Mouse (Mus musculus) midbrain, embryonic 12.5 days (tissue): ENCODE measurements around the gene Ulk4. TPM values are rescaled to one million over a fixed set of nuclear protein-coding genes. Genes with fewer than 3 reads are reported as not detected.
"Not testable (repeated sequence)": the region's sequence is repeated elsewhere in the genome, so short reads cannot be mapped to it uniquely, and the experiment has no call there.

Source experiments
- ATAC-seq: fragments of 200-750 bp; cut with Nextera tagmentation; 2 replicates; pipeline ENCODE4 v1.8.0; 2017; ENCODE audit warnings: low read depth, moderate TSS enrichment, moderate library complexity; ENCODE audit not compliant: low FRiP score
- H3K27ac ChIP-seq: fragments of 300-500 bp; sonication (generic); replicated peaks from 2 replicates; pipeline ENCODE4 v1.5.1; 2016; ENCODE audit warnings: mild to moderate bottlenecking
- H3K27me3 ChIP-seq: fragments of 300-500 bp; sonication (generic); 2 replicates; pipeline ENCODE4 v1.6.1; 2016; ENCODE audit warnings: mild to moderate bottlenecking
- H3K36me3 ChIP-seq: fragments of 300-500 bp; sonication (generic); 2 replicates; pipeline ENCODE4 v1.6.1; 2016
- H3K4me1 ChIP-seq: fragments of 300-500 bp; sonication (generic); 2 replicates; pipeline ENCODE4 v1.6.1; 2016
- H3K4me2 ChIP-seq: fragments of 300-500 bp; sonication (generic); replicated peaks from 2 replicates; pipeline ENCODE4 v1.6.1; 2016; ENCODE audit warnings: mild to moderate bottlenecking, moderate library complexity
- H3K4me3 ChIP-seq: fragments of 300-500 bp; sonication (generic); 2 replicates; pipeline ENCODE4 v1.5.1; 2016; ENCODE audit warnings: mild to moderate bottlenecking
- H3K9ac ChIP-seq: fragments of 300-500 bp; sonication (generic); replicated peaks from 2 replicates; pipeline ENCODE4 v1.6.1; 2016; ENCODE audit warnings: mild to moderate bottlenecking, moderate library complexity
- H3K9me3 ChIP-seq: fragments of 300-500 bp; sonication (generic); 2 replicates; pipeline ENCODE4 v1.6.1; 2016; ENCODE audit warnings: mild to moderate bottlenecking
- WGBS: fragments of 180-500 bp; shearing (Covaris S2); methylation state at CpG from one replicate; pipeline ENCODE4 v1.1.7; 2016; 5-methylcytosine and 5-hydroxymethylcytosine counted together
- polyA plus RNA-seq: library from polyadenylated mRNA; unstranded; fragments of >200 nt; fragmentation: Nextera tagmentation; extraction: Ambion mirVana; gene quantifications from 2 replicates; pipeline ENCODE4 v1.2.1, GENCODE M21; 2016

Gene Ulk4
- polyA plus RNA-seq, 1 experiment from 2014 or later: 193 TPM

- no peak overlapping the region for H3K4me3 ChIP-seq
- ATAC-seq: no peak
- no peak overlapping the region for H3K27ac ChIP-seq
- H3K36me3 ChIP-seq: no peaks in the 10 kb centered on the region
- 79% methylated on average over 14 of the region's 14 CpGs for WGBS
- H3K9ac ChIP-seq: no peak overlapping the region
- no peaks in the 10 kb centered on the region for H3K9me3 ChIP-seq
- no peak overlapping the region for H3K4me2 ChIP-seq
- no peaks in the 10 kb centered on the region for H3K27me3 ChIP-seq
- peaks cover 20% of the 10 kb centered on the region for H3K4me1 ChIP-seq
These were observed 212.2 kb downstream of the Ulk4 start for GRCm38 (mm10) chr9:121064606-121065355.

GRCm38 (mm10) chr9:121062671-121063070 lies 214.3 kb downstream of the Ulk4 start:
- no peak overlapping the region for H3K9ac ChIP-seq
- WGBS: 81% methylated on average over 3 of the region's 3 CpGs
- H3K27ac ChIP-seq: peak overlapping the region; percentile 70
- no peak overlapping the region for H3K4me3 ChIP-seq
- H3K27me3 ChIP-seq: no peaks in the 10 kb centered on the region
- no peak for ATAC-seq
- H3K4me1 ChIP-seq: peaks cover 28% of the 10 kb centered on the region
- no peaks in the 10 kb centered on the region for H3K36me3 ChIP-seq
- H3K4me2 ChIP-seq: no peak overlapping the region
- no peaks in the 10 kb centered on the region for H3K9me3 ChIP-seq

GRCm38 (mm10) chr9:121061820-121062623 lies 215.0 kb downstream of the Ulk4 start:
- Histone ChIP-seq H3K4me2 (no peak overlapping the region), H3K9me3 (no peaks in the 10 kb centered on the region), H3K9ac (no peak overlapping the region), H3K4me1 (peaks cover 28% of the 10 kb centered on the region), H3K36me3 (no peaks in the 10 kb centered on the region), H3K4me3 (no peak overlapping the region), H3K27ac (peak overlapping the region; percentile 70), H3K27me3 (no peaks in the 10 kb centered on the region)
- peak; percentile 73 for ATAC-seq
- 25% methylated on average over 12 of the region's 12 CpGs for WGBS

GRCm38 (mm10) chr9:121060331-121060730 lies 216.7 kb downstream of the Ulk4 start:
- Histone ChIP-seq H3K9me3 (no peaks in the 10 kb centered on the region), H3K4me3 (no peak overlapping the region), H3K9ac (no peak overlapping the region), H3K27ac (no peak overlapping the region), H3K4me1 (peaks cover 28% of the 10 kb centered on the region), H3K4me2 (no peak overlapping the region), H3K27me3 (no peaks in the 10 kb centered on the region), H3K36me3 (no peaks in the 10 kb centered on the region)
- 84% methylated on average over 8 of the region's 8 CpGs for WGBS
- ATAC-seq: no peak

GRCm38 (mm10) chr9:121059286-121059685 lies 217.7 kb downstream of the Ulk4 start:
- no peak overlapping the region for H3K4me3 ChIP-seq
- H3K27ac ChIP-seq: no peak overlapping the region
- no peaks in the 10 kb centered on the region for H3K9me3 ChIP-seq
- no peak for ATAC-seq
- WGBS: 92% methylated on average over 3 of the region's 3 CpGs
- H3K4me2 ChIP-seq: no peak overlapping the region
- no peaks in the 10 kb centered on the region for H3K27me3 ChIP-seq
- H3K9ac ChIP-seq: no peak overlapping the region
- peaks cover 28% of the 10 kb centered on the region for H3K4me1 ChIP-seq
- H3K36me3 ChIP-seq: no peaks in the 10 kb centered on the region

GRCm38 (mm10) chr9:121058538-121058937 lies 218.5 kb downstream of the Ulk4 start:
- no peak overlapping the region for H3K27ac ChIP-seq
- WGBS: 80% methylated on average over 8 of the region's 8 CpGs
- no peak for ATAC-seq

GRCm38 (mm10) chr9:121058116-121058515 lies 218.9 kb downstream of the Ulk4 start:
- no peak overlapping the region for H3K4me2 ChIP-seq
- H3K4me3 ChIP-seq: no peak overlapping the region
- peaks cover 28% of the 10 kb centered on the region for H3K4me1 ChIP-seq
- 80% methylated on average over 7 of the region's 7 CpGs for WGBS
- no peak for ATAC-seq
- no peak overlapping the region for H3K9ac ChIP-seq
- no peak overlapping the region for H3K27ac ChIP-seq
- no peaks in the 10 kb centered on the region for H3K9me3 ChIP-seq
- no peaks in the 10 kb centered on the region for H3K27me3 ChIP-seq
- H3K36me3 ChIP-seq: no peaks in the 10 kb centered on the region

More at GRCm38 (mm10) chr9:121058538-121058937, 218.5 kb downstream of the Ulk4 start:
- no peak overlapping the region for H3K4me3 ChIP-seq
- H3K36me3 ChIP-seq: no peaks in the 10 kb centered on the region
- no peaks in the 10 kb centered on the region for H3K9me3 ChIP-seq
- H3K9ac ChIP-seq: no peak overlapping the region
- H3K4me1 ChIP-seq: peaks cover 28% of the 10 kb centered on the region
- no peaks in the 10 kb centered on the region for H3K27me3 ChIP-seq
- no peak overlapping the region for H3K4me2 ChIP-seq

- H3K36me3 ChIP-seq: no peaks in the 10 kb centered on the region
- no peak for ATAC-seq
- no peaks in the 10 kb centered on the region for H3K27me3 ChIP-seq
- WGBS: 76% methylated on average over 9 of the region's 9 CpGs
- H3K27ac ChIP-seq: no peak overlapping the region
- H3K4me2 ChIP-seq: no peak overlapping the region
- no peak overlapping the region for H3K9ac ChIP-seq
- H3K9me3 ChIP-seq: no peaks in the 10 kb centered on the region
- H3K4me1 ChIP-seq: peaks cover 22% of the 10 kb centered on the region
- H3K4me3 ChIP-seq: no peak overlapping the region
These were observed 219.6 kb downstream of the Ulk4 start for GRCm38 (mm10) chr9:121057401-121057800.

GRCm38 (mm10) chr9:121056526-121056925 lies 220.5 kb downstream of the Ulk4 start:
- WGBS: 89% methylated on average over 3 of the region's 3 CpGs
- H3K9me3 ChIP-seq: no peaks in the 10 kb centered on the region
- no peak overlapping the region for H3K27ac ChIP-seq
- no peak overlapping the region for H3K9ac ChIP-seq
- peaks cover 13% of the 10 kb centered on the region for H3K4me1 ChIP-seq
- H3K36me3 ChIP-seq: no peaks in the 10 kb centered on the region
- no peak overlapping the region for H3K4me3 ChIP-seq
- no peaks in the 10 kb centered on the region for H3K27me3 ChIP-seq
- no peak overlapping the region for H3K4me2 ChIP-seq
- ATAC-seq: no peak

GRCm38 (mm10) chr9:121056036-121056435 lies 221.0 kb downstream of the Ulk4 start:
- no peaks in the 10 kb centered on the region for H3K27me3 ChIP-seq
- no peak overlapping the region for H3K9ac ChIP-seq
- no peaks in the 10 kb centered on the region for H3K36me3 ChIP-seq
- H3K9me3 ChIP-seq: no peaks in the 10 kb centered on the region
- ATAC-seq: no peak
- no peak overlapping the region for H3K4me2 ChIP-seq
- 90% methylated on average over 5 of the region's 5 CpGs for WGBS
- H3K4me1 ChIP-seq: peaks cover 9% of the 10 kb centered on the region
- H3K4me3 ChIP-seq: no peak overlapping the region
- H3K27ac ChIP-seq: no peak overlapping the region

GRCm38 (mm10) chr9:121045657-121046056 lies 231.3 kb downstream of the Ulk4 start:
- not testable (repeated sequence) for H3K27me3 ChIP-seq, H3K4me2 ChIP-seq, H3K27ac ChIP-seq, H3K4me3 ChIP-seq, H3K36me3 ChIP-seq, H3K9me3 ChIP-seq, H3K9ac ChIP-seq, H3K4me1 ChIP-seq, ATAC-seq
- 88% methylated on average over 9 of the region's 9 CpGs for WGBS

- 87% methylated on average over 17 of the region's 17 CpGs for whole genome bisulfite sequencing
These were observed 232.4 kb downstream of the Ulk4 start for GRCm38 (mm10) chr9:121044471-121045206.

More at GRCm38 (mm10) chr9:121044471-121045206, 232.4 kb downstream of the Ulk4 start:
- H3K4me1 ChIP-seq: peaks cover 8% of the 10 kb centered on the region; the same call in 1 of the 2 replicates
- H3K4me3 ChIP-seq: no peak overlapping the region
- no peaks in the 10 kb centered on the region for H3K9me3 ChIP-seq
- no peaks in the 10 kb centered on the region for H3K36me3 ChIP-seq
- ATAC-seq: no peak
- H3K4me2 ChIP-seq: no peak overlapping the region
- H3K27me3 ChIP-seq: no peaks in the 10 kb centered on the region
- H3K9ac ChIP-seq: no peak overlapping the region
- no peak overlapping the region for H3K27ac ChIP-seq
